Mouse (Mus musculus): ENCODE results near the gene Vmo1.
A peak's percentile ranks its signal among the peaks of the same experiment; 100 is the strongest.
"Not testable (repeated sequence)": the region's sequence is repeated elsewhere in the genome, so short reads cannot be mapped to it uniquely, and the experiment has no call there.

Vmo1 gene

GRCm38 (mm10) chr11:70514288-70514687 lies at the start of gene Vmo1:
Gene Vmo1 (minus strand): TSS chr11:70514616.
- DNase-seq (ENCODE audit: low spot score in 2 of 2): no peak

- DNase-seq (ENCODE audit: low spot score in 2 of 2): peak; percentile 19 to 66
These were observed 49.3 kb upstream of the Vmo1 start for GRCm38 (mm10) chr11:70563470-70564275.

GRCm38 (mm10) chr11:70562995-70563469 lies 48.6 kb upstream of the Vmo1 start:
- DNase-seq (ENCODE audit: low spot score in 2 of 2): no peak

GRCm38 (mm10) chr11:70562287-70562994 lies 48.0 kb upstream of the Vmo1 start, which contains the start of gene Mink1:
Gene Mink1 (plus strand): TSS chr11:70562881.
- peak; percentile 82 to 91 for DNase-seq (ENCODE audit: low spot score in 2 of 2)

GRCm38 (mm10) chr11:70561937-70562286 lies 47.5 kb upstream of the Vmo1 start:
- DNase-seq (ENCODE audit: low spot score in 2 of 2): no peak

GRCm38 (mm10) chr11:70557545-70557944 lies 43.1 kb upstream of the Vmo1 start:
- no peak for DNase-seq (ENCODE audit: low spot score in 2 of 2)

GRCm38 (mm10) chr11:70553940-70554339 lies 39.5 kb upstream of the Vmo1 start:
- DNase-seq (ENCODE audit: low spot score in 2 of 2): no peak

- DNase-seq (ENCODE audit: low spot score in 2 of 2): no peak
These were observed 37.1 kb upstream of the Vmo1 start for GRCm38 (mm10) chr11:70551526-70551925.

- no peak for DNase-seq (ENCODE audit: low spot score in 2 of 2)
These were observed 30.1 kb upstream of the Vmo1 start for GRCm38 (mm10) chr11:70544496-70544895.

GRCm38 (mm10) chr11:70541415-70541814 lies 27.0 kb upstream of the Vmo1 start:
- no peak for DNase-seq (ENCODE audit: low spot score in 2 of 2)

GRCm38 (mm10) chr11:70540928-70541327 lies 26.5 kb upstream of the Vmo1 start:
- no peak for DNase-seq (ENCODE audit: low spot score in 2 of 2)

- DNase-seq (ENCODE audit: low spot score in 2 of 2): peak; percentile 76 to 88
These were observed 25.6 kb upstream of the Vmo1 start, which contains the start of gene Pld2 for GRCm38 (mm10) chr11:70539877-70540587. Gene Pld2 (plus strand): TSS chr11:70540064.

GRCm38 (mm10) chr11:70539423-70539822 lies 25.0 kb upstream of the Vmo1 start:
- no peak for DNase-seq (ENCODE audit: low spot score in 2 of 2)

- no peak for DNase-seq (ENCODE audit: low spot score in 2 of 2)
These were observed 18.4 kb upstream of the Vmo1 start, which contains the start of gene Gm40193 for GRCm38 (mm10) chr11:70532839-70533238. Gene Gm40193 (minus strand): TSS chr11:70532939.

GRCm38 (mm10) chr11:70531065-70531464 lies 16.6 kb upstream of the Vmo1 start:
- not testable (repeated sequence) for DNase-seq (ENCODE audit: low spot score in 2 of 2)

- no peak for DNase-seq (ENCODE audit: low spot score in 2 of 2)
These were observed 14.2 kb upstream of the Vmo1 start for GRCm38 (mm10) chr11:70528610-70529009.

GRCm38 (mm10) chr11:70526211-70526610 lies 11.8 kb upstream of the Vmo1 start:
- no peak for DNase-seq (ENCODE audit: low spot score in 2 of 2)

- no peak for DNase-seq (ENCODE audit: low spot score in 2 of 2)
These were observed 11.3 kb upstream of the Vmo1 start for GRCm38 (mm10) chr11:70525726-70526125.

GRCm38 (mm10) chr11:70525184-70525678 lies 10.8 kb upstream of the Vmo1 start, which contains the start of gene Psmb6:
Gene Psmb6 (plus strand): TSS chr11:70525367.
- DNase-seq (ENCODE audit: low spot score in 2 of 2): peak; percentile 88 to 92

- no peak for DNase-seq (ENCODE audit: low spot score in 2 of 2)
These were observed 10.4 kb upstream of the Vmo1 start for GRCm38 (mm10) chr11:70524782-70525181.

- DNase-seq (ENCODE audit: low spot score in 2 of 2): not testable (repeated sequence)
These were observed 9.0 kb upstream of the Vmo1 start for GRCm38 (mm10) chr11:70523306-70523989.
